Mouse (Mus musculus) lung, postnatal 0 days (tissue): ENCODE data around the gene Rapgef6. TPM values are rescaled to one million over a fixed set of nuclear protein-coding genes. Genes with fewer than 3 reads are reported as not detected.

Experiments used
- ATAC-seq: fragments of 200-750 bp; cut with Nextera tagmentation; 2 replicates; pipeline ENCODE4 v1.8.0; 2017; ENCODE audit warnings: moderate library complexity
- DNase-seq: peaks from one replicate; pipeline ENCODE4 v3.0.0-alpha.2; 2016; ENCODE audit warnings: low spot score
- H3K27ac ChIP-seq: fragments of 300-500 bp; sonication (generic); 2 replicates; pipeline ENCODE4 v1.5.1; 2014; ENCODE audit warnings: antibody characterized with exemption, mild to moderate bottlenecking, low read length, mixed read lengths
- H3K27me3 ChIP-seq: fragments of 300-500 bp; sonication (generic); replicated peaks from 2 replicates; pipeline ENCODE4 v1.6.1; 2014; ENCODE audit warnings: low read length, mixed read lengths; ENCODE audit not compliant: insufficient read depth
- H3K36me3 ChIP-seq: fragments of 300-500 bp; sonication (generic); 2 replicates; pipeline ENCODE4 v1.6.1; 2014; ENCODE audit warnings: low read length, mixed read lengths; ENCODE audit not compliant: insufficient read depth
- H3K4me1 ChIP-seq: fragments of 300-500 bp; sonication (generic); 2 replicates; pipeline ENCODE4 v1.6.1; 2014; ENCODE audit warnings: antibody characterized with exemption, low read depth, low read length, mixed read lengths; ENCODE audit not compliant: insufficient read depth
- H3K4me2 ChIP-seq: fragments of 300-500 bp; sonication (generic); replicated peaks from 2 replicates; pipeline ENCODE4 v1.6.1; 2014; ENCODE audit warnings: low read depth, mild to moderate bottlenecking, low read length, moderate library complexity, mixed read lengths
- H3K4me3 ChIP-seq: fragments of 300-500 bp; sonication (generic); 2 replicates; pipeline ENCODE4 v1.5.1; 2014; ENCODE audit warnings: low read depth, low read length
- H3K9ac ChIP-seq: fragments of 300-500 bp; sonication (generic); replicated peaks from 2 replicates; pipeline ENCODE4 v1.6.1; 2014; ENCODE audit warnings: low read depth, mild to moderate bottlenecking
- H3K9me3 ChIP-seq: fragments of 300-500 bp; sonication (generic); 2 replicates; pipeline ENCODE4 v1.6.1; 2016; ENCODE audit warnings: low read length, mixed read lengths
- CTCF ChIP-seq: IDR thresholded peaks from 2 replicates; pipeline ENCODE4 v1.5.1; 2016; ENCODE audit warnings: antibody characterized with exemption, mild to moderate bottlenecking
- EP300 ChIP-seq: IDR thresholded peaks from 2 replicates; pipeline ENCODE4 v1.6.1; 2016; ENCODE audit warnings: antibody characterized with exemption, mild to moderate bottlenecking, control low read depth
- WGBS: fragments of 180-500 bp; shearing (Covaris S2); extraction: QIAGEN DNeasy Blood & Tissue Kit; methylation state at CpG from one replicate; pipeline ENCODE4 v1.1.7; 2014; 5-methylcytosine and 5-hydroxymethylcytosine counted together
- polyA plus RNA-seq: library from polyadenylated mRNA; unstranded; fragments of >200 nt; fragmentation: Nextera tagmentation; extraction: Ambion mirVana; gene quantifications from 2 replicates; pipeline ENCODE4 v1.2.1, GENCODE M21; 2015

Gene Rapgef6
- polyA plus RNA-seq, 1 experiment from 2014 or later = 28.3 TPM

GRCm38 (mm10) chr11:54729311-54729710 lies 206.7 kb downstream of the Rapgef6 start:
- H3K4me3 ChIP-seq = no peak overlapping the region
- no peak overlapping the region for H3K4me2 ChIP-seq
- no peaks in the 10 kb centered on the region for H3K36me3 ChIP-seq
- no peaks in the 10 kb centered on the region for H3K27me3 ChIP-seq
- DNase-seq = peak; percentile 61
- no peak overlapping the region for H3K27ac ChIP-seq
- H3K4me1 ChIP-seq = no peaks in the 10 kb centered on the region; the same call in 1 of the 2 replicates
- no peaks in the 10 kb centered on the region for H3K9me3 ChIP-seq
- no peak overlapping the region for H3K9ac ChIP-seq
- no peak for TF ChIP-seq CTCF
- TF ChIP-seq EP300 = no peak
- 75% methylated on average over 3 of the region's 3 CpGs for WGBS
- ATAC-seq = no peak

- H3K36me3 ChIP-seq = no peaks in the 10 kb centered on the region
- no peaks in the 10 kb centered on the region; the same call in 1 of the 2 replicates for H3K4me1 ChIP-seq
- H3K27ac ChIP-seq = no peak overlapping the region
- no peak overlapping the region for H3K9ac ChIP-seq
- ATAC-seq (no peak), DNase-seq (no peak)
- 79% methylated on average over 5 of the region's 5 CpGs for WGBS
- TF ChIP-seq CTCF (no peak), EP300 (no peak)
- H3K4me3 ChIP-seq = no peak overlapping the region
- H3K27me3 ChIP-seq = no peaks in the 10 kb centered on the region
- no peak overlapping the region for H3K4me2 ChIP-seq
- no peaks in the 10 kb centered on the region for H3K9me3 ChIP-seq
Measured at GRCm38 (mm10) chr11:54730931-54731330, 208.3 kb downstream of the Rapgef6 start.

GRCm38 (mm10) chr11:54731367-54731766 lies 208.7 kb downstream of the Rapgef6 start:
- WGBS = 88% methylated on average over 7 of the region's 7 CpGs
- DNase-seq (no peak), ATAC-seq (no peak)
- H3K9me3 ChIP-seq = no peaks in the 10 kb centered on the region
- no peak overlapping the region for H3K4me2 ChIP-seq
- no peaks in the 10 kb centered on the region for H3K36me3 ChIP-seq
- no peaks in the 10 kb centered on the region for H3K27me3 ChIP-seq
- no peak overlapping the region for H3K9ac ChIP-seq
- H3K4me3 ChIP-seq = no peak overlapping the region
- H3K27ac ChIP-seq = no peak overlapping the region
- H3K4me1 ChIP-seq = no peaks in the 10 kb centered on the region; the same call in 1 of the 2 replicates
- no peak for TF ChIP-seq CTCF
- TF ChIP-seq EP300 = no peak

- DNase-seq (no peak), ATAC-seq (no peak)
- 81% methylated on average over 7 of the region's 7 CpGs for WGBS
- H3K4me1 ChIP-seq = no peaks in the 10 kb centered on the region; the same call in 1 of the 2 replicates
- H3K4me3 ChIP-seq = no peak overlapping the region
- no peaks in the 10 kb centered on the region for H3K9me3 ChIP-seq
- no peaks in the 10 kb centered on the region for H3K36me3 ChIP-seq
- H3K27ac ChIP-seq = no peak overlapping the region
- no peak overlapping the region for H3K9ac ChIP-seq
- TF ChIP-seq EP300 (no peak), CTCF (no peak)
- H3K27me3 ChIP-seq = no peaks in the 10 kb centered on the region
- no peak overlapping the region for H3K4me2 ChIP-seq
Measured at GRCm38 (mm10) chr11:54733546-54733945, 210.9 kb downstream of the Rapgef6 start.

GRCm38 (mm10) chr11:54735114-54735513 lies 212.5 kb downstream of the Rapgef6 start:
- DNase-seq (peak; percentile 83), ATAC-seq (peak; percentile 89)
- no peaks in the 10 kb centered on the region for H3K36me3 ChIP-seq
- TF ChIP-seq CTCF (no peak), EP300 (peak; percentile 89)
- WGBS = 42% methylated on average over 1 of the region's 1 CpGs
- H3K9ac ChIP-seq = no peak overlapping the region
- H3K4me1 ChIP-seq = no peaks in the 10 kb centered on the region; the same call in 1 of the 2 replicates
- H3K4me3 ChIP-seq = no peak overlapping the region
- H3K4me2 ChIP-seq = no peak overlapping the region
- peak overlapping the region; percentile 71 for H3K27ac ChIP-seq
- H3K27me3 ChIP-seq = no peaks in the 10 kb centered on the region
- no peaks in the 10 kb centered on the region for H3K9me3 ChIP-seq

- ATAC-seq (no peak), DNase-seq (no peak)
- no peak for TF ChIP-seq EP300
- TF ChIP-seq CTCF = no peak
- no peaks in the 10 kb centered on the region for H3K9me3 ChIP-seq
- H3K9ac ChIP-seq = no peak overlapping the region
- no peak overlapping the region for H3K4me2 ChIP-seq
- WGBS = 65% methylated on average over 5 of the region's 5 CpGs
- no peaks in the 10 kb centered on the region for H3K36me3 ChIP-seq
- H3K27ac ChIP-seq = no peak overlapping the region
- no peaks in the 10 kb centered on the region for H3K27me3 ChIP-seq
- H3K4me1 ChIP-seq = no peaks in the 10 kb centered on the region; the same call in 1 of the 2 replicates
- H3K4me3 ChIP-seq = no peak overlapping the region
Measured at GRCm38 (mm10) chr11:54736903-54737302, 214.3 kb downstream of the Rapgef6 start.
